Mouse (Mus musculus) lung, postnatal 0 days (tissue): ENCODE data around the gene Capn7.

ENCODE experiments used
- CTCF ChIP-seq: IDR thresholded peaks from 2 replicates; pipeline ENCODE4 v1.5.1; 2016; ENCODE audit warnings: antibody characterized with exemption, mild to moderate bottlenecking
- EP300 ChIP-seq: IDR thresholded peaks from 2 replicates; pipeline ENCODE4 v1.6.1; 2016; ENCODE audit warnings: antibody characterized with exemption, mild to moderate bottlenecking, control low read depth

GRCm38 (mm10) chr14:31406154-31406810 is 69.8 kb downstream of the Capn7 start:
- no peak for TF ChIP-seq CTCF
- TF ChIP-seq EP300 = no peak
